Mouse (Mus musculus) heart, adult 2 months (tissue): Measurements from ENCODE around the gene Ryr3.

Source experiments
- CTCF ChIP-seq: fragments of 200-600 bp; IDR thresholded peaks from 2 replicates; pipeline ENCODE4 v1.8.1; 2022; ENCODE audit warnings: antibody characterized with exemption, mild to moderate bottlenecking, moderate library complexity
- EP300 ChIP-seq: fragments of 200-500 bp; IDR thresholded peaks from 2 replicates; pipeline ENCODE4 v1.6.1; 2011; ENCODE audit warnings: low read depth, low read length, control low read depth; ENCODE audit not compliant: insufficient read depth
- POLR2A ChIP-seq: fragments of 200-500 bp; IDR thresholded peaks from 2 replicates; pipeline ENCODE4 v1.6.1; 2011; ENCODE audit warnings: mild to moderate bottlenecking, low read depth, low read length, control low read depth; ENCODE audit not compliant: insufficient read depth

GRCm38 (mm10) chr2:112767665-112768064 is 449.2 kb downstream of the Ryr3 start:
- TF ChIP-seq POLR2A: no peak
- TF ChIP-seq CTCF: peak; percentile 71
- no peak for TF ChIP-seq EP300
